Mouse (Mus musculus) G1E (cell line): ENCODE measurements at regions not wholly inside any gene's neighbourhood (a gene's known extent, or its start where the extent isn't known, plus 50 kb on each side); places are given as distances from the start of the nearest gene placed in this dataset.

Experiments used
- CTCF ChIP-seq: IDR thresholded peaks from 2 replicates; pipeline ENCODE4 v1.5.1; 2012; ENCODE audit warnings: low read depth, low read length, inconsistent platforms, mixed read lengths
- GATA1 ChIP-seq: IDR thresholded peaks from 2 replicates; pipeline ENCODE4 v1.6.1; 2012; ENCODE audit warnings: borderline replicate concordance, low read length, inconsistent platforms, mixed read lengths
- POLR2AphosphoS5 ChIP-seq: IDR thresholded peaks from 2 replicates; pipeline ENCODE4 v1.6.1; 2012; ENCODE audit warnings: low read depth, low read length, inconsistent platforms; ENCODE audit not compliant: insufficient replicate concordance
- TAL1 ChIP-seq: conservative IDR thresholded peaks from 2 replicates; pipeline ENCODE4 v1.6.1; 2012; ENCODE audit warnings: low read depth, low read length, inconsistent platforms, mixed read lengths

GRCm38 (mm10) chr13:51328971-51329346 lies 79.5 kb upstream of the S1pr3 start:
- TF ChIP-seq CTCF: no peak
- no peak for TF ChIP-seq POLR2AphosphoS5
- TF ChIP-seq TAL1: no peak
- no peak for TF ChIP-seq GATA1
